Mouse (Mus musculus) layer of hippocampus, adult 2 months (tissue): Measurements from ENCODE around the gene Ccdc180. TPM values are rescaled to one million over a fixed set of nuclear protein-coding genes. Genes with fewer than 3 reads are reported as not detected.
A peak's percentile ranks its signal among the peaks of the same experiment; 100 is the strongest.

Experiments
- DNase-seq, 2 experiments: peaks; one replicate each; pipeline ENCODE4 v3.0.0; 2022; ENCODE audit warnings: low spot score in 2 of 2
- H3K27ac ChIP-seq: fragments of 200-600 bp; 2 replicates; pipeline ENCODE4 v1.8.1; 2022
- H3K4me3 ChIP-seq: fragments of 200-600 bp; 2 replicates; pipeline ENCODE4 v1.8.1; 2022; ENCODE audit warnings: mild to moderate bottlenecking
- CTCF ChIP-seq: fragments of 200-600 bp; conservative IDR thresholded peaks from 2 replicates; pipeline ENCODE4 v1.8.1; 2022; ENCODE audit warnings: antibody characterized with exemption, mild to moderate bottlenecking, moderate library complexity
- total RNA-seq, 2 experiments: library from RNA; stranded (reverse); gene quantifications; 2 replicates each; pipeline ENCODE4 v1.2.3; 2021

Gene Ccdc180
- total RNA-seq, 2 experiments from 2014 or later: 0.56 to 0.79 TPM

GRCm38 (mm10) chr4:45969051-45969450 is 78.9 kb downstream of the Ccdc180 start:
- TF ChIP-seq CTCF: no peak
- no peak overlapping the region for H3K4me3 ChIP-seq
- H3K27ac ChIP-seq: no peak overlapping the region
- DNase-seq: no peak

DNA sequence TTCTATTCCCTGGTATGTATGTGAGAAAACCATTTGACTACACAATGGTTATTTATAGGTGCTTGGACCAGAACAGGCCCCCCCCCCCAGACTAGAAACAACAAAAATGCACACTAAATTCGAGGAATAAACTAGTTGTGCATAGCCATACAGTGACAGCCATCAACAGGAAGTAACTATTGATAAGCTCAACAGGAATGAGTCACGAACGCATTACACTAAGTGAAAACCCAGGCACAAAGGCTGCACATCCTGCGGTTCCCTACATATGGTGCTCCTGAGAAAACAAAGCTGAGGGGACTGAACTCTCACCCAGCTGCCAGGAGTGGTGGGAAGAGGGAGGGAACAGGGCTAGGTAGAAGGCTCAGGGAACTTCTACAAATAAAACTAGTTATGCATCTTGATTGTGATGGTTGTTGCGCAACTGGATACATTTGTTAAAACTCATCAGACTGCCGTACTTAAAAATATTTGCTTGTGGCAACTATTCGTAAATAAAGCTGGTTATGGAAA is 80.0 kb downstream of the Ccdc180 start:
- no peak for DNase-seq
- no peak overlapping the region for H3K4me3 ChIP-seq
- no peak overlapping the region for H3K27ac ChIP-seq
- TF ChIP-seq CTCF: no peak

DNA sequence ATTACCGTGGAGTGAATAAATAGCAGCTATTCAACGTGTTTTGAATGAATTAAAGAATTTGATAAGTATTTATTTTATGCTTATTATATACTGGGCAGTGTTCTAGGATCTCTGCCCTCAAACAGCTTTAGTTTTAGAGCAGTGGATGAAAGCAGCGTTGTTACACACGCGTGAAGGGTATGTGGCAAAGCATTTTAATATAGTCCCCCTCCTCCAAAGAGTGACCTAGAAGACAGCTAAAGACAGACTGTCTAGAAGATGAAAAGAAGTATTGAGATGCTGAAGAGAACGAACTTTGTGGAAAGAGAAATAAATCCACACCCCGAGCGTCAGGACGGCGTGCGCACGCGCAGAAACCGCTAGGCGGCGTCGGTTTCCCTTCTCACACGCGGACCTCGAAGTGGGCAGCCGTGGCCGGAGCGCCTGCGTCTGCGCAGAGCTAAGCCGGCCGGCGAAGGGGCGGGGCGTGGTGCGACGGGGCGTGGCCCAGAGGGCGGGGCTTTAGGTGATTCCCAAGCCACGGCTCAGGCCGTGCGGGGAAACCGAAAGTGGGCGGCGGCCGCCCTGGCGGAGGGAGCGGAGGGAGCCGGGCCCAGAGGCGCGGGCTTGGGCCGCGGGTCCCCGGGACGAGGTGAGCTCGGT is 81.8 kb downstream of the Ccdc180 start:
- peak; percentile 95 for TF ChIP-seq CTCF
- Histone ChIP-seq H3K27ac (peak overlapping the region; percentile 85), H3K4me3 (peak overlapping the region; percentile 75)
- DNase-seq: peak; percentile 96 to 97

GRCm38 (mm10) chr4:45972448-45972854 is 82.3 kb downstream of the Ccdc180 start:
- peak; percentile 37 to 45 for DNase-seq
- TF ChIP-seq CTCF: no peak
- Histone ChIP-seq H3K27ac (peak overlapping the region; percentile 85), H3K4me3 (peak overlapping the region; percentile 75)

DNA sequence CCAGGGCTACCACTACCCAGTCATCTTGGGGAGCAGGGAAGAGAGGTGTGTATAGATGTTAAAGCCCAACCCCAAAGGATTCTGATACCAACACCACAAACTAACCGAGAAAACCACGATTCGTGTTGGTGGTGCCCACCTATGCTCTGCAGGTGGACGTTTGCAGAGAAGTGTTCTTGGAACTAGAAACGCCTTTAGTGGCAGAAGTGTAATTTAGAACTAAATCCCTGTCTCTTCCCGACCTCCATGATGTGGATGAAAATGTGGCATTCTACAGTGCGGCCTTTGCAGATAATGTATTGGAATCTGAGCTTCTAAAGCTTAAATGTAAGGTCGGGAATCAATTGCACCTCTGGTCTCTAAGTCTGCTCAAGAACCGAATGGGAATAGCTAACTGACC is 82.8 kb downstream of the Ccdc180 start:
- DNase-seq: no peak
- no peak for TF ChIP-seq CTCF
- peak overlapping the region; percentile 85 for H3K27ac ChIP-seq
- H3K4me3 ChIP-seq: peak overlapping the region; percentile 75

DNA sequence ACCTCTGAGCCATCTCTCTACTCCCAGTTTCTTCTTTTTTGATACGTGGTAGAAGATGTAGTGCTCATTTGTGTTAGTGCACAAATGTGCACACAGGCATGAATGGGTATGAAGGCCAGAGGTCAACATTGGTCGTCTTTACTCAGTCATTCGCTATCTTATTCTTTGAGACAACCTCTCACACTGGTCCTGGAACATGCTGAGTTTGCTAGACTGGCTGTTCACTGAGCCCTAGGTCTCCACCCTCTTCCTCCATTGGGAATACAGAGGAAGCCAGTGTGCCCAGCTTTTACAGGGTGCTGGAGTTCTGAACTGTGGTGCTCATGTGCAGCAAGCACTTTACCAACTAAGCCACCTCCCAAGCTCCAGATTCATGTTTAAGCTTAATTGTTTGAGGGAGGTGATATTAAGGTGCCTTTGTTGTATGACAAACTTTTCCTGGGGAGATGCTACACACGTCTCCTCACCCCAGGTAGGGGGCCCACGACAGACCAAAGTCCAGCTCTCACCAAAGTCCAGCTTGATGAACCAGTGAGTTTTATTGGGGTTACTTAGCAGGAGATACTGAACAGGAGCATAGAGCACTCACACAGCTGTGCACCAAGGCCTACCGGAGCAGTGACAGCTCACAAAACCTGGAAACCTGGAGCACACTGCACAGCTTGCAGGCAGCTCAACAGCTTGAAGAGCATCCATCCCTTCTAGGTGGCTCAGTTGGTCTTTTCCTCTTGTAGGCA is 87.0 kb downstream of the Ccdc180 start:
- no peak for DNase-seq
- Histone ChIP-seq H3K4me3 (no peak overlapping the region), H3K27ac (no peak overlapping the region)
- TF ChIP-seq CTCF: no peak

- no peak overlapping the region for H3K27ac ChIP-seq
- H3K4me3 ChIP-seq: no peak overlapping the region
- no peak for TF ChIP-seq CTCF
- DNase-seq: no peak
Measured at GRCm38 (mm10) chr4:45979916-45980315, 89.8 kb downstream of the Ccdc180 start.

DNA sequence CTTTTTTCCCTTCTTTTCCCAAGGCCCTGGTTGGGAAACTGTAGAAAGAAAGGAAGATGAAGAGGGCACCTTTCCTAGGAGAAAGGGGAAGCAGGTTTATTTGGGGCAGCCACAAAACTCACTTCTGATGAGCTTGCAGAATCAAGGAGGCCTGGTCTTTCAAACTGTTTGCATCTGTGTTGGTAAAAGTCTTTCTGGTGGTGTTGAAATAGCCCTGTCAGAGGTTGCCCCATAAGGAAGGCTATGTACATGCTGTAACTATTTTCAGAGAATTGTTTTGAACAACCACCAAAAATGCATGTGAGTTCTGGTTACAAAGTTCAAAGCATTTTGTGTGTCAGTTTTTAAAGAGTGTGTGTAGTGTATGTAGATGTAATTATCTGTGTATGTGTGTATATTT is 91.0 kb downstream of the Ccdc180 start:
- no peak for TF ChIP-seq CTCF

DNA sequence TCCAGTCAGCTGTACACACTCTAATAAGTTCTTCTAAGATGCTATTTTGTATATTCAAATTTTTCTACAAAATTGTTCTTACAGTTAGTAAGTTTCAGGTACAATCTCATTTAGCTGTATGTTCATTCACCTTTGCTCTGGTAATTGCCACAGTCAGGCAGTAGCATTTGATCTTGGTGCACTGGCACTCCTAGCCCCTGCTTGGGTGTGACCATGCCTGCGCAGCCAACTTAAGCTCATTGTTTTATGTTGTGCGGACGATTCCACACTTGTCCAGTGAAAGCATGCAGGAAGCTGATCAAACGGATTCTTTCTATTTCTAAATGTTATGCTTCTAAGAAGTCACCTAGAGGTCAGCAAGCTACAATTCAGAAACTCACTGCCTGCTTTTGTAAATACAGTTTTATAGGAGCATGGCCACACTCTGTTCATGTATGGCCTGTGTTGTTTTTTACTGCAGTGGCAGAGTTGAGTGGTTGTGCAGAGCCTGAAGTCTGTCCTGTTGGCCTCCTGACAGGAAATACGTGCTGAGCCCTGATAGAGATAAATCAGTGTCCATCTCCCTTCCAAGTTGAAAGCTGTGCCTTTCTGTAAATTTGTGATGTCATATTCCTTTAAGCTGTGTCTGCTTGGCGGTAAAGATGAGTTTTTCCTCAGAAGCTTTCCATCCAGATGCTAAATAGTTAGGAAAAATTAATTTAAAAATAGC is 100.5 kb downstream of the Ccdc180 start:
- H3K27ac ChIP-seq: no peak overlapping the region
- no peak for TF ChIP-seq CTCF
- no peak for DNase-seq

More for the DNA sequence above, 91.0 kb downstream of the Ccdc180 start:
- H3K4me3 ChIP-seq: no peak overlapping the region
- no peak for DNase-seq
- no peak overlapping the region for H3K27ac ChIP-seq

DNA sequence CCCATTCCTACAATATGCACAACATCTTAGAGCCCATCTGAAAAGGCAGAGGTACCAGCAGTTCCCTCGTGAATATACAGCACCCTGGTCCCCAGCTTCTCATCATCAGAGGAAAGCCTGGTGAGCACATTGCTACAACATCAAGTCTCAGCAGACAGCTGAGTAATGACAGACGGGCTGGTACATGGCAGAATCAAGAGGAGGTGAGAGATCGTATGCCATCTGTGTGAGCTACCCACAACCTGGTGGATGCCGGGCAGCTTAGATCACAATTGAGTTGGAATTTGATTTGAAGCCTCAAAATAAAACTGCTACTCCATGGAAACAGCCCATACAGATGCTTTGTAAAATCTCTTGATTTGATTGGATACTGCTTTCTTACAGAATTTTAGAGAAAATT is 108.4 kb downstream of the Ccdc180 start:
- DNase-seq: peak; percentile 73 to 81

More for the DNA sequence above, 100.5 kb downstream of the Ccdc180 start:
- no peak overlapping the region for H3K4me3 ChIP-seq

More for the DNA sequence above, 108.4 kb downstream of the Ccdc180 start:
- no peak for TF ChIP-seq CTCF
- Histone ChIP-seq H3K27ac (peak overlapping the region; percentile 78), H3K4me3 (no peak overlapping the region)

Other genes starting within 250 kb of the Ccdc180 start
- gene Aldh1b1, start 91.3 kb upstream of the Ccdc180 start, total RNA-seq: 1 to 10 TPM; 8.7 to 9.7 TPM
- 1 to 10 TPM; 3.2 to 5.2 TPM for gene Igfbpl1, start 63.4 kb upstream of the Ccdc180 start, total RNA-seq
- not detected for gene Stra6l, start 41.6 kb upstream of the Ccdc180 start, total RNA-seq
- 10 to 100 TPM; 26.5 to 29.7 TPM for gene Tdrd7, start 75.0 kb downstream of the Ccdc180 start, total RNA-seq
- gene Tmod1, start 148.6 kb downstream of the Ccdc180 start, total RNA-seq: 10 to 100 TPM; 21.5 to 25.9 TPM
- 10 to 100 TPM; 57.1 to 57.2 TPM for gene Ncbp1, start 248.3 kb downstream of the Ccdc180 start, total RNA-seq
- 10 to 100 TPM; 15.6 to 18.8 TPM for gene Tstd2, start 248.4 kb downstream of the Ccdc180 start, total RNA-seq